Mouse (Mus musculus) lung, postnatal 0 days (tissue): ENCODE results near the gene Trim31. TPM values are rescaled to one million over a fixed set of nuclear protein-coding genes. Genes with fewer than 3 reads are reported as not detected.

ENCODE experiments used
- ATAC-seq: fragments of 200-750 bp; cut with Nextera tagmentation; 2 replicates; pipeline ENCODE4 v1.8.0; 2017; ENCODE audit warnings: moderate library complexity
- DNase-seq: peaks from one replicate; pipeline ENCODE4 v3.0.0-alpha.2; 2016; ENCODE audit warnings: low spot score
- H3K27ac ChIP-seq: fragments of 300-500 bp; sonication (generic); 2 replicates; pipeline ENCODE4 v1.5.1; 2014; ENCODE audit warnings: antibody characterized with exemption, mild to moderate bottlenecking, low read length, mixed read lengths
- H3K27me3 ChIP-seq: fragments of 300-500 bp; sonication (generic); replicated peaks from 2 replicates; pipeline ENCODE4 v1.6.1; 2014; ENCODE audit warnings: low read length, mixed read lengths; ENCODE audit not compliant: insufficient read depth
- H3K36me3 ChIP-seq: fragments of 300-500 bp; sonication (generic); 2 replicates; pipeline ENCODE4 v1.6.1; 2014; ENCODE audit warnings: low read length, mixed read lengths; ENCODE audit not compliant: insufficient read depth
- H3K4me1 ChIP-seq: fragments of 300-500 bp; sonication (generic); 2 replicates; pipeline ENCODE4 v1.6.1; 2014; ENCODE audit warnings: antibody characterized with exemption, low read depth, low read length, mixed read lengths; ENCODE audit not compliant: insufficient read depth
- H3K4me2 ChIP-seq: fragments of 300-500 bp; sonication (generic); replicated peaks from 2 replicates; pipeline ENCODE4 v1.6.1; 2014; ENCODE audit warnings: low read depth, mild to moderate bottlenecking, low read length, moderate library complexity, mixed read lengths
- H3K4me3 ChIP-seq: fragments of 300-500 bp; sonication (generic); 2 replicates; pipeline ENCODE4 v1.5.1; 2014; ENCODE audit warnings: low read depth, low read length
- H3K9ac ChIP-seq: fragments of 300-500 bp; sonication (generic); replicated peaks from 2 replicates; pipeline ENCODE4 v1.6.1; 2014; ENCODE audit warnings: low read depth, mild to moderate bottlenecking
- H3K9me3 ChIP-seq: fragments of 300-500 bp; sonication (generic); 2 replicates; pipeline ENCODE4 v1.6.1; 2016; ENCODE audit warnings: low read length, mixed read lengths
- CTCF ChIP-seq: IDR thresholded peaks from 2 replicates; pipeline ENCODE4 v1.5.1; 2016; ENCODE audit warnings: antibody characterized with exemption, mild to moderate bottlenecking
- EP300 ChIP-seq: IDR thresholded peaks from 2 replicates; pipeline ENCODE4 v1.6.1; 2016; ENCODE audit warnings: antibody characterized with exemption, mild to moderate bottlenecking, control low read depth
- WGBS: fragments of 180-500 bp; shearing (Covaris S2); extraction: QIAGEN DNeasy Blood & Tissue Kit; methylation state at CpG from one replicate; pipeline ENCODE4 v1.1.7; 2014; 5-methylcytosine and 5-hydroxymethylcytosine counted together
- polyA plus RNA-seq: library from polyadenylated mRNA; unstranded; fragments of >200 nt; fragmentation: Nextera tagmentation; extraction: Ambion mirVana; gene quantifications from 2 replicates; pipeline ENCODE4 v1.2.1, GENCODE M21; 2015

Trim31 gene
- polyA plus RNA-seq, 1 experiment from 2014 or later, result not detected

DNA sequence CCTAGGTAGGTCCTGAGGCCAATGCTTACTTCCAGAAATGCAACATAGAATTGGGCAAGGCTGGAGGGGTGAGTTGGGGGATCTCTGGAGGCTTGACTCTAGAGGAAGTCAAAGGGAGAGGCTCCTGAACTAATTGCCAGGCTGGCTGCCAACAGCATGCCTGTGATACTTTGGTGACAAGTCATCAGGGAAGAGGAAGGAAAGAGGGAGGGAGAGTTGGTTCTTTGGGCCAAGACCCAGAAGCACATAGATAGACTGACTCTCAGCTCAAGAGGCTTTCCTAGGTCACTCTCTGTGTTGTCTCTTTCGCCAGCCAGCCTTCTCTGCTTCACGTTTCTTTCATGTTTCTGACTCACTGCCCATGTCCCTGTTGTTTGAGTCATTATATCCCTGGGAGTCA is 33.9 kb downstream of the Trim31 start:
- ATAC-seq (peak; percentile 72), DNase-seq (peak; percentile 74)
- Histone ChIP-seq H3K4me1 (peaks cover 7% of the 10 kb centered on the region; the same call in 1 of the 2 replicates), H3K9me3 (no peaks in the 10 kb centered on the region), H3K4me2 (no peak overlapping the region), H3K36me3 (no peaks in the 10 kb centered on the region), H3K27me3 (no peaks in the 10 kb centered on the region), H3K9ac (no peak overlapping the region), H3K4me3 (no peak overlapping the region), H3K27ac (0 out of 2 replicates have a peak overlapping the region, but pooled peaks have one; percentile 26)
- 7% methylated on average over 2 of the region's 2 CpGs for WGBS
- TF ChIP-seq CTCF, result no peak
- TF ChIP-seq EP300, result peak; percentile 70

DNA sequence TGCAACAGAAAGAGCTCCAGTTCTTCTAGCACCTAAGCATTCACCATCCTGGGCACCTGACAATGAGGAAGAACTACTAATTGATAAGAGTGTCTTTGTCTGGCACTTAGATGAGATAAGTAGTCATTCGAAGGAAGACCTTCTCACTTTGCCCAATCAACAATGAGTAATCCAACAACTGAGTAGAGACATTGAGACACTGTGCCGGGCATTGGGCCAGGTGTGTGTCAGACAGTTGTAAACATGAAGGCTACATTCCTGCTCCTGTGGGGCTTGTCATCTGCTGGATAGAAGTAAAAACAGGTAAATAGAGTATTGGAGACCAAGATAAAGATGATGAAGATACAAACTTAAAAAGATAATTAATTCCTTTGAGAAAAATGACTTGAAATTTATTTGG is 40.1 kb downstream of the Trim31 start:
- ATAC-seq, result no peak
- H3K27ac ChIP-seq, result no peak overlapping the region
- no peak overlapping the region for H3K4me3 ChIP-seq
- H3K9ac ChIP-seq, result no peak overlapping the region
- H3K36me3 ChIP-seq, result no peaks in the 10 kb centered on the region
- TF ChIP-seq CTCF (no peak), EP300 (no peak)
- no peak overlapping the region for H3K4me2 ChIP-seq
- no peaks in the 10 kb centered on the region for H3K4me1 ChIP-seq
- WGBS, result 77% methylated on average over 2 of the region's 2 CpGs
- H3K9me3 ChIP-seq, result no peaks in the 10 kb centered on the region
- peaks cover 5% of the 10 kb centered on the region; the same call in 1 of the 2 replicates for H3K27me3 ChIP-seq
- DNase-seq, result no peak

DNA sequence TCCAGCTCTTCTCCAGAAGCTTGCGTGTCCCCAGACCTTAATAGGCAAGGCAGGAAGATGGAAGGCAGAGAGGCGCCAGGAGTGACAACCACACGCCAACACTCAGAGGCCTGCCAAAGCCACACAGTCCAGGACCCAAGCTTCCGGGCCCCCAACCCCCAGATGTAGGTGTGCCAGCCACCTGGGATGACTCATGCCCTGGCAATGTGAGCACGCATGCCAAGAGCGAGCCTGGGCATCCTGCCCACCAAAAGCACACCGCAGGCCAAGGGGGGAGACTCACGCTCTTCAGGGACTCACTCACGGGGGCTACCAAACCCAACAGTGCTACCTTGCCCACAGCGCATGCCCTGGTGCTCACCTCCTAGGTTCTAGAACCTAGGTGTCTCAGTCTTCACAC is 44.5 kb downstream of the Trim31 start:
- Histone ChIP-seq H3K36me3 (no peaks in the 10 kb centered on the region), H3K27ac (peak overlapping the region; percentile 89), H3K27me3 (peaks cover 22% of the 10 kb centered on the region; the same call in 1 of the 2 replicates), H3K4me2 (peak overlapping the region; percentile 71), H3K9ac (no peak overlapping the region; the same call in 1 of the 2 replicates), H3K9me3 (no peaks in the 10 kb centered on the region), H3K4me3 (peak overlapping the region; percentile 47), H3K4me1 (peaks cover 6% of the 10 kb centered on the region; the same call in 1 of the 2 replicates)
- ATAC-seq, result peak; percentile 93
- 34% methylated on average over 10 of the region's 10 CpGs for WGBS
- TF ChIP-seq CTCF (no peak), EP300 (peak; percentile 59; the same call in 1 of the 2 replicates)
- DNase-seq, result peak; percentile 87

DNA sequence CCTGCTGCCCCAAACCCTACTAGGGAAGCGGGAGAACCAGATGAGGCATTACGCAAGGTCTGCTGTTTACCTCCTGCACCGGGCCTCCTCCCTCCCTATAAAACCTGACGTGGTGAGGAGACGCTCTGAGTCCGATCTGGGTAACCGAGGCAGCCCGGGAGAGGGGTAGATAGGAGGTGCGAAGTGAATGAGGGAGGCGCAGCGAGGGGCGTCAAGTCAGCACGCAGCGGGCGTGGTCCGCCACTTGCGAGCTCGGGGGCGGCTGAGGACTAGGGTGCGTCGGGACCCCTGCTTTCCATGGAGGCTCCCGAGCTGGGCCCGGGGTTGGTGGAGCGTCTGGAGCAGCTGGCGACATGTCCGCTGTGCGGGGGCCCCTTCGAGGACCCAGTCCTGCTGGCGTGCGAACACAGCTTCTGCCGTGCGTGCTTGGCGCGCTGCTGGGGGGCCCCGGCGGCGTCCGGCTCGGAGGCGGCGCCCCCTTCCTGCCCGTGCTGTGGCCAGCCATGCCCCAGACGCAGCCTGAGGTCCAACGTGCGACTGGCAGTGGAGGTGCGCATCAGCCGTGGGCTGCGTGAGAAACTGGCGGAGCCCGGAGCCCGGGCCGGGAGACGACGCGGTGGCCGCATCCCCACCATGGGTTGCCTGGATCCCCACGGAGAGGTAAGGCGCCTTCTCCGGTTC is 45.0 kb downstream of the Trim31 start, which contains the start of gene Rnf39:
Gene Rnf39 (plus strand): TSS at position 128 of the 681 bp plus-strand sequence.
- Histone ChIP-seq H3K9ac (peak within 1 kb of the TSS; percentile 55), H3K4me3 (peak within 1 kb of the TSS; percentile 47), H3K27me3 (peaks cover 22% of the 10 kb centered on the region; the same call in 1 of the 2 replicates), H3K36me3 (no peaks in the 10 kb centered on the region), H3K4me2 (peak within 1 kb of the TSS; percentile 71), H3K9me3 (no peaks in the 10 kb centered on the region), H3K27ac (peak within 1 kb of the TSS; percentile 89), H3K4me1 (peaks cover 6% of the 10 kb centered on the region; the same call in 1 of the 2 replicates)
- 2% methylated on average over 56 of the region's 59 CpGs for WGBS
- ATAC-seq (peak; percentile 85), DNase-seq (peak; percentile 86)
- TF ChIP-seq EP300 (no peak), CTCF (peak; percentile 25; the same call in 1 of the 2 replicates)

DNA sequence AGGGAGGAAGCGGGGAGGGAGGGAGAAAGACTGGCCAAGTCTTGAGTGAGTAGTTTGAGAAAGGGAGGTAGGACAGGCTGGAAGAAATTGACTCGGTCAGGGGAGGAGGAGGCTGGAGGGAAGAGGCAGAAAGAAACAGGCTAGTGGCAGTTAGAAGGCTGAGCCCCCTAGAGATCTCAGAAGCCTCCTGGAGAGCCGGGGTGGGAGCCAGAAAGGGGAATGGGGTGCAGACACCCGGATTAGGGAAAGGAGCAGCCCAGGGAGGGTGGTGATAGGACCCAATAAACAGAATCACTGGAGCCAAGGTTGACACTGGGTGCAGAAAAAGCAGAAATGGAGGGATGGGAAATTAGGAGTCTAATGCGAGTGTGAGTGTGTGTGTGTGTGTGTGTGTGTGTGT is 45.8 kb downstream of the Trim31 start:
- 27% methylated on average over 5 of the region's 5 CpGs for WGBS
- Histone ChIP-seq H3K4me3 (peak overlapping the region; percentile 47), H3K27me3 (peaks cover 22% of the 10 kb centered on the region; the same call in 1 of the 2 replicates), H3K27ac (0 out of 2 replicates have a peak overlapping the region, but pooled peaks have one; percentile 89), H3K4me2 (peak overlapping the region; percentile 71), H3K36me3 (no peaks in the 10 kb centered on the region), H3K9ac (peak overlapping the region; percentile 55; the same call in 1 of the 2 replicates), H3K4me1 (peaks cover 6% of the 10 kb centered on the region; the same call in 1 of the 2 replicates), H3K9me3 (no peaks in the 10 kb centered on the region)
- DNase-seq (no peak), ATAC-seq (no peak)
- TF ChIP-seq CTCF (no peak), EP300 (no peak)

DNA sequence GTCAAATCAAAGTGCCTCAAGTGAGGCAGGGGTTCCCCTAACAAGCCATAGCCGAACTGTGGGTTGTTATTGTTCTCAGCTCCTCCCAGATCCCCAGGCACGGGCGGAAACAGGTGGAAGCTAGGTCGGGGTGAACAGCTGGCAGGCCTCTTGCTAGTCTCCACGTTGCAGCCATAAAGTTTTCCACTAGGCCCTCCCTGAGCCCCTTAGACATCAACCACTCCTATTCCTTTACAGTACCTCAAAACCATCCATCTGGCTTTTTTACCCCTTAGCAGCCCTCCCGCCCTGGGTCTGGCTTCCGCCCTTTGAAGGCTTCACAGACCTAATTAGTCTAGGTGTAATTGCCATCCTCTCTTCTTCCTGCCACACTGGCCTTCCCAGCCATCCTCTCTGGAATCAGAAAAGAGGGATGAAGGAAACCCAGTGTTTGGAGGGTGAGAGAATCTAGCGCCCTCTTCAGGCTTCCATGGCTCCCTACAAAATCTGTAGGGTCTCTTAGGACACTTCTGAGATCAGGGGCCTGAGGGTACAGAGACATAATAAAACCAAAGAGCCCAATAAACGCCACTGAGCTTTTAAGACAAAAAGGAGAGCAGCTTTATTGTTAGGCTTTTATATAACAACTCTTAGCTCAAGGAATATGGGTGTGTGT is 46.3 kb downstream of the Trim31 start:
- Histone ChIP-seq H3K9me3 (no peaks in the 10 kb centered on the region), H3K4me2 (peak overlapping the region; percentile 71), H3K4me3 (peak overlapping the region; percentile 47; the same call in 1 of the 2 replicates), H3K4me1 (peaks cover 6% of the 10 kb centered on the region; the same call in 1 of the 2 replicates), H3K27ac (no peak overlapping the region), H3K9ac (no peak overlapping the region), H3K27me3 (peaks cover 22% of the 10 kb centered on the region; the same call in 1 of the 2 replicates), H3K36me3 (no peaks in the 10 kb centered on the region)
- DNase-seq (peak; percentile 13), ATAC-seq (no peak)
- 29% methylated on average over 9 of the region's 9 CpGs for WGBS
- peak; percentile 45 for TF ChIP-seq CTCF
- no peak for TF ChIP-seq EP300
